Mouse (Mus musculus) c-Kit-positive CD71-negative TER-119-negative erythroid progenitor cells, embryonic 14.5 days (primary cell): Measurements from ENCODE around the gene Socs1.

Experiments
- DNase-seq: peaks from one replicate; pipeline ENCODE4 v3.0.0-alpha.2; 2013; ENCODE audit warnings: low read depth

Socs1 gene

GRCm38 (mm10) chr16:10786782-10787547 is 1.6 kb upstream of the Socs1 start:
- DNase-seq, result no peak

- DNase-seq, result peak; percentile 92
Observed at GRCm38 (mm10) chr16:10786288-10786687, 952 bp upstream of the Socs1 start.

GRCm38 (mm10) chr16:10784793-10785370 is 454 bp downstream of the Socs1 start:
- peak; percentile 77 for DNase-seq

GRCm38 (mm10) chr16:10783883-10784792 is 1.2 kb downstream of the Socs1 start:
- no peak for DNase-seq

- no peak for DNase-seq
Observed at GRCm38 (mm10) chr16:10783451-10783850, 1.9 kb downstream of the Socs1 start.

GRCm38 (mm10) chr16:10783152-10783434 is 2.2 kb downstream of the Socs1 start:
- no peak for DNase-seq

GRCm38 (mm10) chr16:10782377-10783151 is 2.8 kb downstream of the Socs1 start:
- no peak for DNase-seq

- no peak for DNase-seq
Observed at GRCm38 (mm10) chr16:10781862-10782371, 3.4 kb downstream of the Socs1 start.

- DNase-seq, result no peak
Observed at GRCm38 (mm10) chr16:10780631-10781120, 4.7 kb downstream of the Socs1 start.

GRCm38 (mm10) chr16:10777579-10778160 is 7.7 kb downstream of the Socs1 start:
- DNase-seq, result no peak

GRCm38 (mm10) chr16:10776322-10776721 is 9.0 kb downstream of the Socs1 start:
- no peak for DNase-seq

- DNase-seq, result no peak
Observed at GRCm38 (mm10) chr16:10774726-10775125, 10.6 kb downstream of the Socs1 start.

GRCm38 (mm10) chr16:10773543-10773942 is 11.8 kb downstream of the Socs1 start:
- no peak for DNase-seq

- DNase-seq, result no peak
Observed at GRCm38 (mm10) chr16:10771769-10772510, 13.4 kb downstream of the Socs1 start.

GRCm38 (mm10) chr16:10770531-10771325 is 14.6 kb downstream of the Socs1 start:
- DNase-seq, result no peak

GRCm38 (mm10) chr16:10769661-10770060 is 15.7 kb downstream of the Socs1 start:
- DNase-seq, result no peak

- DNase-seq, result no peak
Observed at GRCm38 (mm10) chr16:10768821-10769220, 16.5 kb downstream of the Socs1 start.

GRCm38 (mm10) chr16:10767158-10767557 is 18.2 kb downstream of the Socs1 start:
- DNase-seq, result peak; percentile 74

GRCm38 (mm10) chr16:10764323-10764722 is 21.0 kb downstream of the Socs1 start:
- no peak for DNase-seq
